Mouse (Mus musculus) cortical plate, adult 2 months (tissue): Measurements from ENCODE around the gene Gm7697.
"Not testable (repeated sequence)": the region's sequence is repeated elsewhere in the genome, so short reads cannot be mapped to it uniquely, and the experiment has no call there.

Source experiments
- CTCF ChIP-seq: fragments of 200-500 bp; IDR thresholded peaks from 2 replicates; pipeline ENCODE4 v1.5.1; 2011; ENCODE audit warnings: mild to moderate bottlenecking, control low read depth, low read length; ENCODE audit not compliant: insufficient read depth; ENCODE audit errors: extremely low read depth
- POLR2A ChIP-seq: fragments of 200-500 bp; IDR thresholded peaks from 2 replicates; pipeline ENCODE4 v1.6.1; 2011; ENCODE audit warnings: mild to moderate bottlenecking, low read length, control low read depth; ENCODE audit not compliant: insufficient read depth; ENCODE audit errors: extremely low read depth

GRCm38 (mm10) chr8:69540331-69540730 is 17.6 kb upstream of the Gm7697 start:
- TF ChIP-seq CTCF, POLR2A: not testable (repeated sequence)
